Mouse (Mus musculus): ENCODE results near the gene Clcn1.

DNA sequence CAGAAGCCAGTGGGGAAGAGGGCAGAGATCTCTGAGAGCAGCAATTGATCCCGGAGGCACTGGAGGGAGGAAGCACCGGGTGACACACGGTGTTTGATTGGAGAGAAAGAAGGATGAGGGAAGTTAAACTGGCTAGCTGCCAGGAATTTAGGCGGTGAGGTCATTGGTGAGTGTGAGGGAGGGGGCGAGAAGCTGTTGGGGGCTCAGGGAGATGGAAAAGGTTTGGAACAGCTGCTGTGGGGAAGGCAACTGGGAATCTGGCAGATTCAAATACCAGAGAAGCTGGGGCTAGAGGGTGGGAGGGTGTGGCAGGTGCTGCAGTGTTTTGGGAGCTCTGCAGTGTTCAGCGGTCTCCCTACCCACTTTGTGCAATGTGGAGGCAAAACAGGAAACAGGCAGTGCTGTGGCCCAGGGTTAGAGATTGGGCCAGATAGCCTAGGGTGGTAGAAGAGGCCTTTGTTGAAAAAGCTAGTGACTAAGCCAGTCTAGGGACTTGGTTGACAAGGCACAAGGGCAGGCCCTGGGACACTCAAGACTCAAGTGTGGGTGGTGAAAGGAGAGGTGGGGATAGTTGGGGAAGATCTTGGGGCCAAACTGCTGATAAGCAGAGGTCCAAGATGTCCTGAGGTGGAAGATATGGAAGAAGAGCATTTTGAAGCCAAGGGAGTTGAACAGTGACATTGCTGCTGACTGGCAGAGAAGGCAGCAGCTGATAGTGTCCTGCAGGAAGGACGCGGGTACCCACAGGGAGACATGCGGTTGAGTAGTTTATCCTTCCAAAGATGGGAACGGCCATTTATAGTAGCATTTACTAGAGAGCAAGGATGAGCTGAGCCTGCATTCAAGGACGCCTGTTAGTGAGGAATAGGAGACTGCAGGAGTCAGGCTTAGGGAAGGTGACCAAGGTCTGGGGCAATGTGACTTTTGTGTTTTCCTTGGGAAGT lies 67.9 kb downstream of the Clcn1 start:
- no peak for TF ChIP-seq MAFK (IDR thresholded peaks at IDR 0.05; ENCODE audit: insufficient read depth, low read depth, low read length)
- no peak for TF ChIP-seq ZNF384 (IDR thresholded peaks at IDR 0.05; ENCODE audit: low read depth, low read length)

Data from ES-E14 (cell line).